Mouse (Mus musculus) c-Kit-negative CD71-positive TER-119-positive erythroid progenitor cells, embryonic 14.5 days (primary cell): ENCODE measurements around the gene Tceanc2.

ENCODE experiments used
- DNase-seq: peaks from one replicate; pipeline ENCODE4 v3.0.0-alpha.2; 2013; ENCODE audit warnings: low read depth, low spot score

Gene Tceanc2

GRCm38 (mm10) chr4:107084343-107084742 lies 94.6 kb downstream of the Tceanc2 start:
- DNase-seq: no peak
